Mouse (Mus musculus) heart, adult 2 months (tissue): Measurements from ENCODE around the gene Ess2.

Experiments used
- CTCF ChIP-seq: fragments of 200-600 bp; IDR thresholded peaks from 2 replicates; pipeline ENCODE4 v1.8.1; 2022; ENCODE audit warnings: antibody characterized with exemption, mild to moderate bottlenecking, moderate library complexity
- POLR2A ChIP-seq: fragments of 200-500 bp; IDR thresholded peaks from 2 replicates; pipeline ENCODE4 v1.6.1; 2011; ENCODE audit warnings: mild to moderate bottlenecking, low read depth, low read length, control low read depth; ENCODE audit not compliant: insufficient read depth

DNA sequence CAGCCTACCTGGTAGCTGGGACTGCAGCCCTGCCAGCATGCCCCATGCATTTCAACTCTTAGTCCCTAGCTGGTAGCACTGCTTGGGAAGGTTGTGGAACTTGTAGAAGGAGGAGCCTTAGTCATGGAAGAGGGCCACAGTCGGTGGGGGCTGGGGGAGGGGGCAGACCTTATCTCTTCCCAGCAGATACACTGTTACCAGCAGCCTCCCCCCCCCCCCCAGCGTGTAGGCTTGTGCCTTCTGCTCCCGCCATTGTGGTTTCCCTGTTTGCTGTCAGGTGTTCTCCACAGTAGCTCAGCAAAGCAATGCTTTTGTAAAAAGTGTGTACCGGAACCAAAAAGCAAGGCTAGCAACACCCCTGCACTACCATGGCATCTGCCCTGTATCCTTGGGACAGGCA lies 40.5 kb upstream of the Ess2 start:
- no peak for TF ChIP-seq POLR2A
- no peak for TF ChIP-seq CTCF
